Mouse (Mus musculus) cortical plate, adult 2 months (tissue): Measurements from ENCODE around the gene Tcf7l1. TPM values are rescaled to one million over a fixed set of nuclear protein-coding genes. Genes with fewer than 3 reads are reported as not detected.
A peak's percentile ranks its signal among the peaks of the same experiment; 100 is the strongest.

Source experiments
- H3K27ac ChIP-seq: fragments of 200-500 bp; 2 replicates; pipeline ENCODE4 v1.5.1; 2012; ENCODE audit warnings: low read length, control low read depth, inconsistent platforms; ENCODE audit not compliant: insufficient read depth
- H3K4me1 ChIP-seq: fragments of 200-500 bp; 2 replicates; pipeline ENCODE4 v1.6.1; 2011; ENCODE audit warnings: low read length; ENCODE audit not compliant: control insufficient read depth, insufficient read depth
- H3K4me3 ChIP-seq: fragments of 200-500 bp; 2 replicates; pipeline ENCODE4 v1.5.1; 2011; ENCODE audit warnings: mild to moderate bottlenecking, low read length, control low read depth; ENCODE audit not compliant: insufficient read depth
- CTCF ChIP-seq: fragments of 200-500 bp; IDR thresholded peaks from 2 replicates; pipeline ENCODE4 v1.5.1; 2011; ENCODE audit warnings: mild to moderate bottlenecking, control low read depth, low read length; ENCODE audit not compliant: insufficient read depth; ENCODE audit errors: extremely low read depth
- POLR2A ChIP-seq: fragments of 200-500 bp; IDR thresholded peaks from 2 replicates; pipeline ENCODE4 v1.6.1; 2011; ENCODE audit warnings: mild to moderate bottlenecking, low read length, control low read depth; ENCODE audit not compliant: insufficient read depth; ENCODE audit errors: extremely low read depth
- polyA plus RNA-seq: library from polyadenylated mRNA; depleted of rRNA; stranded (reverse); fragments of >200 nt; gene quantifications from 2 replicates; pipeline ENCODE4 v1.2.3, GENCODE M21; 2012

The Tcf7l1 gene
- polyA plus RNA-seq, 1 experiment, result 3.7 TPM

GRCm38 (mm10) chr6:72622917-72623316 is 166.1 kb downstream of the Tcf7l1 start:
- Histone ChIP-seq H3K4me1 (no peaks in the 10 kb centered on the region), H3K4me3 (no peak overlapping the region), H3K27ac (no peak overlapping the region)
- TF ChIP-seq POLR2A (no peak), CTCF (no peak)

GRCm38 (mm10) chr6:72620920-72621319 is 168.1 kb downstream of the Tcf7l1 start:
- no peak for TF ChIP-seq POLR2A
- no peak for TF ChIP-seq CTCF
- H3K27ac ChIP-seq, result no peak overlapping the region
- no peak overlapping the region for H3K4me3 ChIP-seq
- H3K4me1 ChIP-seq, result no peaks in the 10 kb centered on the region

- Histone ChIP-seq H3K4me3 (no peak overlapping the region), H3K27ac (no peak overlapping the region), H3K4me1 (peaks cover 4% of the 10 kb centered on the region; the same call in 1 of the 2 replicates)
- TF ChIP-seq POLR2A, result no peak
Measured at GRCm38 (mm10) chr6:72619734-72620532, 169.1 kb downstream of the Tcf7l1 start.

- no peak for TF ChIP-seq CTCF
- TF ChIP-seq POLR2A, result peak; percentile 95
- H3K27ac ChIP-seq, result peak within 1 kb of the TSS; percentile 63
- peak within 1 kb of the TSS; percentile 80 for H3K4me3 ChIP-seq
- peaks cover 7% of the 10 kb centered on the region for H3K4me1 ChIP-seq
Measured at GRCm38 (mm10) chr6:72616643-72617288, 172.3 kb downstream of the Tcf7l1 start, which contains the start of gene Tgoln1. Gene Tgoln1, minus strand, starts transcription at chr6:72617000.

GRCm38 (mm10) chr6:72615561-72616375 is 173.3 kb downstream of the Tcf7l1 start:
- Histone ChIP-seq H3K4me1 (peaks cover 7% of the 10 kb centered on the region), H3K4me3 (peak overlapping the region; percentile 80), H3K27ac (no peak overlapping the region)
- TF ChIP-seq POLR2A, result no peak
- no peak for TF ChIP-seq CTCF

- Histone ChIP-seq H3K27ac (no peak overlapping the region), H3K4me1 (peaks cover 7% of the 10 kb centered on the region), H3K4me3 (peak overlapping the region; percentile 80; the same call in 1 of the 2 replicates)
- TF ChIP-seq POLR2A (no peak), CTCF (no peak)
Measured at GRCm38 (mm10) chr6:72615151-72615550, 173.9 kb downstream of the Tcf7l1 start.

GRCm38 (mm10) chr6:72610261-72610660 is 178.8 kb downstream of the Tcf7l1 start:
- no peak overlapping the region for H3K4me3 ChIP-seq
- peaks cover 3% of the 10 kb centered on the region for H3K4me1 ChIP-seq
- TF ChIP-seq POLR2A (no peak), CTCF (no peak)
- no peak overlapping the region for H3K27ac ChIP-seq

GRCm38 (mm10) chr6:72608662-72609184 is 180.3 kb downstream of the Tcf7l1 start:
- no peaks in the 10 kb centered on the region for H3K4me1 ChIP-seq
- TF ChIP-seq POLR2A (no peak), CTCF (no peak)
- H3K4me3 ChIP-seq, result no peak overlapping the region
- no peak overlapping the region for H3K27ac ChIP-seq

- Histone ChIP-seq H3K4me1 (no peaks in the 10 kb centered on the region), H3K4me3 (no peak overlapping the region), H3K27ac (no peak overlapping the region)
- TF ChIP-seq CTCF (no peak), POLR2A (no peak)
Measured at GRCm38 (mm10) chr6:72607676-72608075, 181.4 kb downstream of the Tcf7l1 start.
